Mouse (Mus musculus): ENCODE measurements around the gene Scgb2b3. TPM values are rescaled to one million over a fixed set of nuclear protein-coding genes. Genes with fewer than 3 reads are reported as not detected.

Scgb2b3 gene
- total RNA-seq (2021), result not detected

DNA sequence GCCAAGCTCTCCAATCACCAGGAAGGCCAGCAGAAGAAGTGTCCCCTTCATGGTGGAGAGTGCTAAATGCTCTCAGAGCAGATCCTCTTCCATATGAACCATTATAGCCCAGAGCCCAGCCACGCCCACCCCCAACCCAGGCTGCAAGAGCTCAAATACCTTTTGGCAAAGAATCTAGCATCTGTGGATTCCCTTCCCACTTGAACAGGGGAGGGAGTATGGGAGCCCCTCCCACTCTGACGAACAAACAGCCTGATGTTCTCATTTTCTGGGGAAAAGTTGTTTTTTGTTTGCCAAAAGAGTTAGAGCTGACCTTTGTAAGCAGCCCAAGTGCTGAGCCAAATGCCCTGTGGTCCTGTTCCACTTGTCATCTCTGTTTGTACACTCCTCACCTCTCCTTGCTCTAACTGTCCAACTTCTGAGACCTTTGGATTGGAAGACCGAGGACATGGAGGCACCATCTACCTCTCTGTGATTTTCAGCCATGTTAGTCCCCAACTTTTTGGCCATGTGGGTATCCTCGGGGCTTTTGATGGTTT is at the start of gene Scgb2b3:
Gene Scgb2b3, minus strand, starts transcription at position 51 of the 539 bp plus-strand sequence.
- intact Hi-C loops (cut with DNase I), result no loop called here
- no peak for DNase-seq (ENCODE audit: low spot score in 2 of 2)

DNA sequence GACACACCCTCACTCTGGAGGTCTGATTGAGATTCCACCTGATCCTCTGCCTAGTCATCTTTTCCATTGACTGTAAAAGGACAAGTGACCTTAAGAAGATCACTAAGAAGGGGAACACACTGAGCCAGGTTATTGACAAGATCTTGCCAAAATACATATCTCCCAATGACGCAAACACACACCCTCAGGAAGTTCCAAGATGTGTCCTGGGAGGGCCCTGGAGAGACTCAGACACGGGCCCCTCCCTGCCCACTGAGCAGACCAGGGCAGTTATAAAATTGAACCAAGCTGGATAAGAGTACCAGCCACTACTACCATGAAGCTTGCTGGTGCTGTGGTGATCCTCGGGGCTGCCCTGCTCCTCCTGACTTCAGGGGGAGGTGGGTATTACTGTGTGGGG is 13.4 kb upstream of the Scgb2b3 start, which contains the start of gene Scgb1b3:
Gene Scgb1b3, plus strand, starts transcription at position 301 of the 400 bp plus-strand sequence.
- no peak for DNase-seq (ENCODE audit: low spot score in 2 of 2)
- intact Hi-C loops (cut with DNase I), result no loop called here

Other genes with a start within 250 kb of the Scgb2b3 start
- 1 to 10 TPM; 3.0 to 4.2 TPM for gene Hpn, start 246.8 kb downstream of the Scgb2b3 start, total RNA-seq (2021)
- 100 to 1,000 TPM; 616 to 649 TPM for gene Scn1b, start 235.1 kb downstream of the Scgb2b3 start, total RNA-seq (2021)
- gene Gramd1a, start 206.2 kb downstream of the Scgb2b3 start, total RNA-seq (2021), result 100 to 1,000 TPM; 108 to 110 TPM
- gene Scgb2b2, start 71.6 kb downstream of the Scgb2b3 start, total RNA-seq (2021), result not detected
- gene Scgb1b2, start 70.3 kb downstream of the Scgb2b3 start, total RNA-seq (2021), result not detected
- not detected for gene Scgb1b3, start 13.5 kb upstream of the Scgb2b3 start, total RNA-seq (2021)

Data from left cerebral cortex, postnatal 25 days (tissue).